Mouse (Mus musculus): ENCODE data around the gene Atg4b. TPM values are rescaled to one million over a fixed set of nuclear protein-coding genes. Genes with fewer than 3 reads are reported as not detected.

Gene Atg4b
- polyA plus RNA-seq (2015; fragmentation: Nextera tagmentation; extraction: Ambion mirVana): 54.8 and 61.8 TPM in 2 replicates

GRCm38 (mm10) chr1:93751290-93751689 lies at the start of gene Atg4b:
Gene Atg4b (plus strand): TSS chr1:93751500.
- ATAC-seq (replicated peaks; ENCODE audit: extremely low read depth, insufficient read depth, low FRiP score): no peak
- no peaks in the 10 kb centered on the region for H3K27me3 ChIP-seq (ENCODE audit: control insufficient read depth, insufficient read depth, low read length)
- H3K27ac ChIP-seq (ENCODE audit: low read length): no peak within 1 kb of the TSS
- whole genome bisulfite sequencing: 83% methylated on average over 6 of the region's 6 CpGs
- H3K9ac ChIP-seq (ENCODE audit: low read length): no peak within 1 kb of the TSS
- peaks cover 16% of the 10 kb centered on the region for H3K36me3 ChIP-seq (ENCODE audit: control insufficient read depth, insufficient read depth)
- no peak within 1 kb of the TSS for H3K4me3 ChIP-seq (ENCODE audit: low read length)
- H3K4me2 ChIP-seq (ENCODE audit: low read depth, low read length): no peak within 1 kb of the TSS
- H3K4me1 ChIP-seq (ENCODE audit: control insufficient read depth, insufficient read depth, low read length): peaks cover 14% of the 10 kb centered on the region
- no peaks in the 10 kb centered on the region for H3K9me3 ChIP-seq (replicated peaks; ENCODE audit: control insufficient read depth, low read length)

- Histone ChIP-seq H3K27me3 (ENCODE audit: control insufficient read depth, insufficient read depth, low read length) (no peaks in the 10 kb centered on the region), H3K9ac (ENCODE audit: low read length) (no peak overlapping the region), H3K4me2 (ENCODE audit: low read depth, low read length) (no peak overlapping the region), H3K36me3 (ENCODE audit: control insufficient read depth, insufficient read depth) (peaks cover 16% of the 10 kb centered on the region), H3K27ac (ENCODE audit: low read length) (no peak overlapping the region), H3K9me3 (replicated peaks; ENCODE audit: control insufficient read depth, low read length) (no peaks in the 10 kb centered on the region), H3K4me1 (ENCODE audit: control insufficient read depth, insufficient read depth, low read length) (peaks cover 7% of the 10 kb centered on the region), H3K4me3 (ENCODE audit: low read length) (no peak overlapping the region)
- 52% methylated on average over 1 of the region's 1 CpGs for WGBS
- ATAC-seq (replicated peaks; ENCODE audit: extremely low read depth, insufficient read depth, low FRiP score): no peak
These were observed 49.2 kb upstream of the Atg4b start for GRCm38 (mm10) chr1:93702106-93702505.

- no peak overlapping the region for H3K4me3 ChIP-seq (ENCODE audit: low read length)
- H3K9ac ChIP-seq (ENCODE audit: low read length): no peak overlapping the region
- H3K9me3 ChIP-seq (replicated peaks; ENCODE audit: control insufficient read depth, low read length): no peaks in the 10 kb centered on the region
- no peaks in the 10 kb centered on the region for H3K4me1 ChIP-seq (ENCODE audit: control insufficient read depth, insufficient read depth, low read length)
- H3K27me3 ChIP-seq (ENCODE audit: control insufficient read depth, insufficient read depth, low read length): no peaks in the 10 kb centered on the region
- WGBS: 83% methylated on average over 10 of the region's 10 CpGs
- H3K36me3 ChIP-seq (ENCODE audit: control insufficient read depth, insufficient read depth): peaks cover 18% of the 10 kb centered on the region
- no peak for ATAC-seq (replicated peaks; ENCODE audit: extremely low read depth, insufficient read depth, low FRiP score)
- no peak overlapping the region for H3K27ac ChIP-seq (ENCODE audit: low read length)
- H3K4me2 ChIP-seq (ENCODE audit: low read depth, low read length): no peak overlapping the region
These were observed 47.7 kb upstream of the Atg4b start for GRCm38 (mm10) chr1:93703472-93704048.

- Histone ChIP-seq H3K4me1 (ENCODE audit: control insufficient read depth, insufficient read depth, low read length) (no peaks in the 10 kb centered on the region), H3K4me2 (ENCODE audit: low read depth, low read length) (no peak overlapping the region), H3K9me3 (replicated peaks; ENCODE audit: control insufficient read depth, low read length) (no peaks in the 10 kb centered on the region), H3K4me3 (ENCODE audit: low read length) (no peak overlapping the region), H3K27ac (ENCODE audit: low read length) (no peak overlapping the region), H3K27me3 (ENCODE audit: control insufficient read depth, insufficient read depth, low read length) (no peaks in the 10 kb centered on the region), H3K36me3 (ENCODE audit: control insufficient read depth, insufficient read depth) (peaks cover 20% of the 10 kb centered on the region), H3K9ac (ENCODE audit: low read length) (no peak overlapping the region)
- 87% methylated on average over 9 of the region's 9 CpGs for WGBS
- ATAC-seq (replicated peaks; ENCODE audit: extremely low read depth, insufficient read depth, low FRiP score): no peak
These were observed 47.0 kb upstream of the Atg4b start for GRCm38 (mm10) chr1:93704341-93704740.

- H3K9ac ChIP-seq (ENCODE audit: low read length): no peak overlapping the region
- no peaks in the 10 kb centered on the region for H3K9me3 ChIP-seq (replicated peaks; ENCODE audit: control insufficient read depth, low read length)
- H3K4me1 ChIP-seq (ENCODE audit: control insufficient read depth, insufficient read depth, low read length): no peaks in the 10 kb centered on the region
- WGBS: 70% methylated on average over 3 of the region's 3 CpGs
- peaks cover 20% of the 10 kb centered on the region for H3K36me3 ChIP-seq (ENCODE audit: control insufficient read depth, insufficient read depth)
- ATAC-seq (replicated peaks; ENCODE audit: extremely low read depth, insufficient read depth, low FRiP score): no peak
- no peak overlapping the region for H3K4me3 ChIP-seq (ENCODE audit: low read length)
- no peak overlapping the region for H3K4me2 ChIP-seq (ENCODE audit: low read depth, low read length)
- H3K27me3 ChIP-seq (ENCODE audit: control insufficient read depth, insufficient read depth, low read length): no peaks in the 10 kb centered on the region
- H3K27ac ChIP-seq (ENCODE audit: low read length): no peak overlapping the region
These were observed 45.9 kb upstream of the Atg4b start for GRCm38 (mm10) chr1:93705389-93705788.

- no peak overlapping the region for H3K4me2 ChIP-seq (ENCODE audit: low read depth, low read length)
- no peaks in the 10 kb centered on the region for H3K9me3 ChIP-seq (replicated peaks; ENCODE audit: control insufficient read depth, low read length)
- H3K4me1 ChIP-seq (ENCODE audit: control insufficient read depth, insufficient read depth, low read length): peaks cover 12% of the 10 kb centered on the region
- 41% methylated on average over 2 of the region's 2 CpGs for WGBS
- no peaks in the 10 kb centered on the region for H3K27me3 ChIP-seq (ENCODE audit: control insufficient read depth, insufficient read depth, low read length)
- no peak overlapping the region for H3K9ac ChIP-seq (ENCODE audit: low read length)
- peaks cover 8% of the 10 kb centered on the region for H3K36me3 ChIP-seq (ENCODE audit: control insufficient read depth, insufficient read depth)
- no peak overlapping the region for H3K4me3 ChIP-seq (ENCODE audit: low read length)
- peak overlapping the region; percentile 25; the same call in 1 of the 2 replicates for H3K27ac ChIP-seq (ENCODE audit: low read length)
- ATAC-seq (replicated peaks; ENCODE audit: extremely low read depth, insufficient read depth, low FRiP score): 0 out of 2 replicates have a peak, but pooled peaks have one; percentile 15
These were observed 35.1 kb upstream of the Atg4b start for GRCm38 (mm10) chr1:93716166-93716565.

GRCm38 (mm10) chr1:93721557-93721956 lies 29.7 kb upstream of the Atg4b start:
- no peak; the same call in 1 of the 2 replicates for ATAC-seq (replicated peaks; ENCODE audit: extremely low read depth, insufficient read depth, low FRiP score)
- no peak overlapping the region for H3K27ac ChIP-seq (ENCODE audit: low read length)

GRCm38 (mm10) chr1:93724623-93725022 lies 26.7 kb upstream of the Atg4b start:
- ATAC-seq (replicated peaks; ENCODE audit: extremely low read depth, insufficient read depth, low FRiP score): no peak
- Histone ChIP-seq H3K36me3 (ENCODE audit: control insufficient read depth, insufficient read depth) (peaks cover 9% of the 10 kb centered on the region; the same call in 1 of the 2 replicates), H3K27me3 (ENCODE audit: control insufficient read depth, insufficient read depth, low read length) (no peaks in the 10 kb centered on the region), H3K27ac (ENCODE audit: low read length) (no peak overlapping the region), H3K4me2 (ENCODE audit: low read depth, low read length) (no peak overlapping the region), H3K9ac (ENCODE audit: low read length) (no peak overlapping the region), H3K4me3 (ENCODE audit: low read length) (no peak overlapping the region), H3K4me1 (ENCODE audit: control insufficient read depth, insufficient read depth, low read length) (peaks cover 2% of the 10 kb centered on the region), H3K9me3 (replicated peaks; ENCODE audit: control insufficient read depth, low read length) (no peaks in the 10 kb centered on the region)
- WGBS: 90% methylated on average over 3 of the region's 3 CpGs

More at GRCm38 (mm10) chr1:93721557-93721956, 29.7 kb upstream of the Atg4b start:
- Histone ChIP-seq H3K9me3 (replicated peaks; ENCODE audit: control insufficient read depth, low read length) (no peaks in the 10 kb centered on the region), H3K36me3 (ENCODE audit: control insufficient read depth, insufficient read depth) (peaks cover 9% of the 10 kb centered on the region; the same call in 1 of the 2 replicates), H3K4me1 (ENCODE audit: control insufficient read depth, insufficient read depth, low read length) (peaks cover 2% of the 10 kb centered on the region), H3K9ac (ENCODE audit: low read length) (no peak overlapping the region), H3K27me3 (ENCODE audit: control insufficient read depth, insufficient read depth, low read length) (no peaks in the 10 kb centered on the region), H3K4me3 (ENCODE audit: low read length) (no peak overlapping the region), H3K4me2 (ENCODE audit: low read depth, low read length) (no peak overlapping the region)
- 68% methylated on average over 7 of the region's 7 CpGs for WGBS

- peaks cover 9% of the 10 kb centered on the region; the same call in 1 of the 2 replicates for H3K36me3 ChIP-seq (ENCODE audit: control insufficient read depth, insufficient read depth)
- no peak overlapping the region for H3K27ac ChIP-seq (ENCODE audit: low read length)
- H3K4me2 ChIP-seq (ENCODE audit: low read depth, low read length): no peak overlapping the region
- no peak; the same call in 1 of the 2 replicates for ATAC-seq (replicated peaks; ENCODE audit: extremely low read depth, insufficient read depth, low FRiP score)
- H3K4me1 ChIP-seq (ENCODE audit: control insufficient read depth, insufficient read depth, low read length): peaks cover 2% of the 10 kb centered on the region
- H3K4me3 ChIP-seq (ENCODE audit: low read length): no peak overlapping the region
- H3K27me3 ChIP-seq (ENCODE audit: control insufficient read depth, insufficient read depth, low read length): no peaks in the 10 kb centered on the region
- no peaks in the 10 kb centered on the region for H3K9me3 ChIP-seq (replicated peaks; ENCODE audit: control insufficient read depth, low read length)
- H3K9ac ChIP-seq (ENCODE audit: low read length): no peak overlapping the region
- 65% methylated on average over 5 of the region's 5 CpGs for WGBS
These were observed 25.6 kb upstream of the Atg4b start for GRCm38 (mm10) chr1:93725665-93726064.
